Comparison of ENCODE assay signal across 9 mouse cellular contexts in genomic region chr11:73024236-73024904, GRCm38 (mm10). TPM values are rescaled to one million over a fixed set of nuclear protein-coding genes. Genes with fewer than 3 reads are reported as not detected.
DNase-seq lines count a peak whose midpoint lies in the region; TF ChIP-seq lines count a peak whose summit lies in the region.
"Had no signal": no experiment of that assay in that cellular context is flagged by ENCODE, and none has a peak within 500 bp of the region (broad histone marks: within the 10 kb centered on the region; RNA-seq: fewer than 3 reads in every experiment).

No protein-coding gene starts in this region.

- peak overlapping the region; percentile 8; the same call in 1 of the 2 replicates for H3K27ac ChIP-seq in CH12.LX (ENCODE audit: insufficient read depth, low read depth)

- in situ Hi-C loops in CH12.LX (cut with MboI; ENCODE audit: low pct_ligation_motif_present, low pct_unique_long_range_greater_than_20kb, low sequenced_read_pairs) = loop anchor here (25.0 kb wide), 1 partner anchor 587 kb away; the partner anchor contains the start of genes Ggt6 and Mybbp1a

- H3K4me2 ChIP-seq in CH12.LX (ENCODE audit: insufficient read depth, low read depth, poor library complexity, severe bottlenecking) = peak overlapping the region; percentile 39

- no peak for TF ChIP-seq CTCF in CH12.LX (conservative IDR thresholded peaks at IDR 0.05 in 1 of 2, IDR thresholded peaks at IDR 0.05 in 1 of 2; ENCODE audit: low read depth in 2 of 2, low read length in 2 of 2)

- H3K79me2 ChIP-seq in CH12.LX (replicated peaks; ENCODE audit: control insufficient read depth, extremely low read depth, insufficient read depth, poor library complexity, severe bottlenecking) = no peaks in the 10 kb centered on the region

- H3K4me1 ChIP-seq in CH12.LX (ENCODE audit: control insufficient read depth in 1 of 2, insufficient read depth in 2 of 2) = peaks cover 38 to 69% of the 10 kb centered on the region in 2 experiments

- peak overlapping the region; percentile 14 to 36 (median 25) for H3K4me3 ChIP-seq in CH12.LX (replicated peaks in 1 of 3; ENCODE audit: low read depth in 2 of 3, low read length in 2 of 3, poor library complexity in 1 of 3)
- H3K4me3 ChIP-seq: myocyte had no signal

- no peak; the same call in none of the 2 replicates for TF ChIP-seq RAD21 in CH12.LX (IDR thresholded peaks at IDR 0.05; ENCODE audit: low read depth, low read length)

- H3K27me3 ChIP-seq in CH12.LX (replicated peaks) = peaks cover 11% of the 10 kb centered on the region

- H3K9ac ChIP-seq in CH12.LX (ENCODE audit: insufficient read depth, low read depth) = peak overlapping the region; percentile 26

- no peaks in the 10 kb centered on the region for H3K9me3 ChIP-seq in CH12.LX (replicated peaks; ENCODE audit: low read length)

- TF ChIP-seq POLR2A in CH12.LX (IDR thresholded peaks at IDR 0.05; ENCODE audit: low read depth, low read length) = peak; percentile 84

- H3K36me3 ChIP-seq in CH12.LX (replicated peaks in 1 of 2; ENCODE audit: control insufficient read depth in 1 of 2, insufficient read depth in 1 of 2, low read length in 1 of 2) = peaks cover 5 to 34% of the 10 kb centered on the region in 2 experiments

- peak; percentile 55 for DNase-seq in 3T3-L1 (ENCODE audit: low read depth, low spot score)
- DNase-seq in CH12.LX (ENCODE audit: extremely low read depth) = peak; percentile 97
- peak; percentile 56 for DNase-seq in induced T-regulatory cell, adult 2 months (ENCODE audit: low read depth)
- DNase-seq in lung, adult 18-20 months = peak; percentile 59 to 67
- DNase-seq in spleen, postnatal 36 days (ENCODE audit: low spot score in 2 of 2) = peak; percentile 79 to 83
- DNase-seq in ovary, adult 18-20 months (ENCODE audit: low spot score) = no peak
- no peak for DNase-seq in ovary, postnatal 10 days (ENCODE audit: low spot score)
- DNase-seq in ovary, postnatal 36 days (ENCODE audit: low spot score) = no peak

- dilution Hi-C loops in CH12.LX (cut with MboI; ENCODE audit: extremely low pct_ligation_motif_present, extremely low pct_unique_long_range_greater_than_20kb, low sequenced_read_pairs) = no loop called here

- peak; percentile 93 for TF ChIP-seq EP300 in CH12.LX (IDR thresholded peaks at IDR 0.05; ENCODE audit: low read length)

TF ChIP-seq in CH12.LX, 34 proteins besides CTCF, POLR2A, EP300 and RAD21:
- TF ChIP-seq KAT2A (IDR thresholded peaks at IDR 0.05; ENCODE audit: insufficient replicate concordance, low read length) = peak; percentile 65; the same call in 1 of the 2 replicates
- peak; percentile 71 for TF ChIP-seq HCFC1 (IDR thresholded peaks at IDR 0.05; ENCODE audit: low read depth, low read length)
- TF ChIP-seq ZC3H11A (IDR thresholded peaks at IDR 0.05; ENCODE audit: low read depth, low read length) = no peak
- no peak for TF ChIP-seq ZKSCAN1 (IDR thresholded peaks at IDR 0.05; ENCODE audit: borderline replicate concordance, low read depth, low read length)
- TF ChIP-seq ZMIZ1 (IDR thresholded peaks at IDR 0.05; ENCODE audit: low read depth, low read length) = peak; percentile 63; the same call in 1 of the 2 replicates
- TF ChIP-seq UBTF (IDR thresholded peaks at IDR 0.05; ENCODE audit: low read depth, low read length) = 0 out of 2 replicates have a peak, but pooled peaks have one; percentile 54
- TF ChIP-seq CHD2 (IDR thresholded peaks at IDR 0.05; ENCODE audit: low read length) = peak; percentile 90
- TF ChIP-seq E2F4 (IDR thresholded peaks at IDR 0.05; ENCODE audit: insufficient replicate concordance, low read depth, low read length) = no peak
- TF ChIP-seq SIN3A (IDR thresholded peaks at IDR 0.05; ENCODE audit: low read length) = peak; percentile 90
- TF ChIP-seq MAX (IDR thresholded peaks at IDR 0.05; ENCODE audit: low read length) = peak; percentile 83
- TF ChIP-seq POLR2AphosphoS2 (IDR thresholded peaks at IDR 0.05; ENCODE audit: low read depth, low read length) = no peak
- no peak for TF ChIP-seq GABPA (IDR thresholded peaks at IDR 0.05; ENCODE audit: insufficient replicate concordance, low read depth, low read length)
- no peak for TF ChIP-seq PAX5 (IDR thresholded peaks at IDR 0.05; ENCODE audit: low read length)
- TF ChIP-seq NELFE (IDR thresholded peaks at IDR 0.05; ENCODE audit: low read depth, low read length) = peak; percentile 62; the same call in 1 of the 2 replicates
- TF ChIP-seq ELF1 (IDR thresholded peaks at IDR 0.05; ENCODE audit: low read depth, low read length) = peak; percentile 92
- peak; percentile 92; the same call in 1 of the 2 replicates for TF ChIP-seq RCOR1 (conservative IDR thresholded peaks at IDR 0.05; ENCODE audit: low read depth, low read length)
- TF ChIP-seq IRF4 (IDR thresholded peaks at IDR 0.05; ENCODE audit: low read depth, low read length) = peak; percentile 90
- 0 out of 2 replicates have a peak, but pooled peaks have one; percentile 26 for TF ChIP-seq USF2 (conservative IDR thresholded peaks at IDR 0.05; ENCODE audit: low read depth, low read length)
- peak; percentile 12 for TF ChIP-seq SMC3 (IDR thresholded peaks at IDR 0.05; ENCODE audit: low read depth, low read length)
- TF ChIP-seq JUN (IDR thresholded peaks at IDR 0.05; ENCODE audit: insufficient read depth, low read depth, low read length) = peak; percentile 30; the same call in 1 of the 2 replicates
- peak; percentile 85 for TF ChIP-seq BHLHE40 (IDR thresholded peaks at IDR 0.05; ENCODE audit: low read depth, low read length)
- peak; percentile 97 for TF ChIP-seq MAZ (IDR thresholded peaks at IDR 0.05; ENCODE audit: low read depth, low read length)
- TF ChIP-seq JUND (conservative IDR thresholded peaks at IDR 0.05; ENCODE audit: low read depth, low read length) = no peak; the same call in 1 of the 2 replicates
- TF ChIP-seq MXI1 (IDR thresholded peaks at IDR 0.05; ENCODE audit: low read depth, low read length) = peak; percentile 65
- peak; percentile 91 for TF ChIP-seq MEF2A (IDR thresholded peaks at IDR 0.05; ENCODE audit: borderline replicate concordance, low read depth, low read length)
- peak; percentile 61; the same call in 1 of the 2 replicates for TF ChIP-seq MAFK (IDR thresholded peaks at IDR 0.05; ENCODE audit: insufficient replicate concordance, low read length)
- TF ChIP-seq USF1 (IDR thresholded peaks at IDR 0.05; ENCODE audit: low read depth, low read length) = peak; percentile 36
- peak; percentile 51; the same call in 1 of the 2 replicates for TF ChIP-seq MYC (IDR thresholded peaks at IDR 0.05; ENCODE audit: low read depth, low read length)
- TF ChIP-seq ETS1 (conservative IDR thresholded peaks at IDR 0.05; ENCODE audit: low read depth, low read length) = peak; percentile 94
- TF ChIP-seq NRF1 (IDR thresholded peaks at IDR 0.05; ENCODE audit: low read depth, low read length) = peak; percentile 38; the same call in 1 of the 2 replicates
- peak; percentile 59 for TF ChIP-seq TBP (conservative IDR thresholded peaks at IDR 0.05; ENCODE audit: low read depth, low read length)
- TF ChIP-seq TCF12 (IDR thresholded peaks at IDR 0.05; ENCODE audit: low read depth, low read length) = peak; percentile 95

RNA-seq across cellular contexts. Expression of gene Camkk1, which starts 5.6 kb away (rescaled TPM):
- total RNA-seq in CH12.LX (2012; rRNA removed) = 8.2 and 9.1 TPM in 2 replicates
- 5.1 and 6.8 TPM in 2 replicates for total RNA-seq in CH12.LX (2014; rRNA removed)
- 5.0 and 5.4 TPM in 2 replicates for polyA plus RNA-seq in CH12.LX (2012; ENCODE audit: insufficient read length, low read depth)

RNA-seq across cellular contexts. Expression of gene Ncbp3, which starts 23.2 kb away (rescaled TPM):
- 12.1 and 13.0 TPM in 2 replicates for total RNA-seq in CH12.LX (2012; rRNA removed)
- total RNA-seq in CH12.LX (2014; rRNA removed) = 11.9 and 12.1 TPM in 2 replicates
- polyA plus RNA-seq in CH12.LX (2012; ENCODE audit: insufficient read length, low read depth) = 13.9 and 15.0 TPM in 2 replicates

RNA-seq across cellular contexts. Expression of gene P2rx1, which starts 25.5 kb away (rescaled TPM):
- total RNA-seq in CH12.LX (2012; rRNA removed) = 12.3 and 21.5 TPM in 2 replicates
- 15.9 and 18.9 TPM in 2 replicates for total RNA-seq in CH12.LX (2014; rRNA removed)
- 22.8 and 23.3 TPM in 2 replicates for polyA plus RNA-seq in CH12.LX (2012; ENCODE audit: insufficient read length, low read depth)

Comparison
In these comparisons a context has a peak if more than half of its experiments do, and no peak if none do; other contexts are left out.
1. DNase-seq: peak in 3T3-L1 (single experiment), CH12.LX (single experiment), induced T-regulatory cell, adult 2 months (single experiment), lung, adult 18-20 months (2 of 2) and spleen, postnatal 36 days (2 of 2); none in ovary, adult 18-20 months (single experiment), ovary, postnatal 10 days (single experiment) and ovary, postnatal 36 days (single experiment).